20 mouse cellular contexts compared by ENCODE assay signal in the genomic region with DNA sequence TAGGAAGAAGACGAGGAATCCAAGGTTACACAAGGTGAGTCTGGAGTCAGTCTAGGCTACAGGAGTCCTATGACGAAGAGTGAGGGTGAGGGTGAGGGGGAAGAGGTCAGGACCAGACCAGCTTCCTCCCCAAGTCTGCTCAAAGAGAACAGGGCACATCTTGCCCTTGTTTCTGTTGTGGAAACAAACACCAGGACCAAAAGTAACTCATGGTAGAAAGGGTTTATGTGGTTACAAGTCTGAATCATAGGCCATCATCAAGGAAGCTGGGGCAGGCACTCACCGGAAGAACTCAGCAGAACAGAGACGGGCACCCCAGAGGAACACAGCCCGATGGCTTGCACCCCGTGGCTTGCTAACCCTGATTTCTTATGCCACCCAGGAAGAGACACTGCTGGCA.
"Had no signal": no experiment of that assay in that cellular context is flagged by ENCODE, and none has a peak within 500 bp of the region (broad histone marks: within the 10 kb centered on the region; RNA-seq: fewer than 3 reads in every experiment).

No protein-coding gene starts in this region.

- H3K27ac ChIP-seq: kidney, embryonic 15.5 days; limb, embryonic 12.5 days; limb, embryonic 15.5 days; liver, embryonic 14.5 days; midbrain, embryonic 12.5 days; midbrain, embryonic 15.5 days; stomach, postnatal 0 days had no signal

- H3K9ac ChIP-seq: kidney, embryonic 15.5 days; limb, embryonic 12.5 days; limb, embryonic 15.5 days; liver, embryonic 14.5 days; midbrain, embryonic 12.5 days; midbrain, embryonic 15.5 days had no signal

- ATAC-seq: midbrain, embryonic 15.5 days had no signal

- H3K9me3 ChIP-seq: kidney, embryonic 15.5 days; limb, embryonic 12.5 days; limb, embryonic 15.5 days; midbrain, embryonic 12.5 days; midbrain, embryonic 15.5 days had no signal

- H3K27me3 ChIP-seq: kidney, embryonic 15.5 days; limb, embryonic 12.5 days; limb, embryonic 15.5 days; midbrain, embryonic 12.5 days; midbrain, embryonic 15.5 days had no signal

- H3K4me1 ChIP-seq: kidney, embryonic 15.5 days; limb, embryonic 12.5 days; limb, embryonic 15.5 days; midbrain, embryonic 12.5 days; midbrain, embryonic 15.5 days had no signal

- DNase-seq: kidney, adult 8-10 months; kidney, postnatal 10 days; kidney, postnatal 36 days; left cerebral cortex, postnatal 4 days; lung, adult 2 months; lung, postnatal 14 days; lung, postnatal 4 days; right cerebral cortex, postnatal 4 days; thymus, adult 2 months; thymus, postnatal 14 days; thymus, postnatal 4 days had no signal

- H3K4me2 ChIP-seq: kidney, embryonic 15.5 days; limb, embryonic 12.5 days; limb, embryonic 15.5 days; liver, embryonic 11.5 days; midbrain, embryonic 12.5 days; midbrain, embryonic 15.5 days had no signal

- H3K4me3 ChIP-seq: kidney, embryonic 15.5 days; limb, embryonic 12.5 days; limb, embryonic 15.5 days; midbrain, embryonic 12.5 days; midbrain, embryonic 15.5 days; myocyte had no signal

- H3K36me3 ChIP-seq: kidney, embryonic 15.5 days; limb, embryonic 12.5 days; limb, embryonic 15.5 days; midbrain, embryonic 12.5 days; midbrain, embryonic 15.5 days had no signal
